Mouse (Mus musculus): ENCODE results near the gene Abhd5.
"Not testable (repeated sequence)": the region's sequence is repeated elsewhere in the genome, so short reads cannot be mapped to it uniquely, and the experiment has no call there.

Gene Abhd5

DNA sequence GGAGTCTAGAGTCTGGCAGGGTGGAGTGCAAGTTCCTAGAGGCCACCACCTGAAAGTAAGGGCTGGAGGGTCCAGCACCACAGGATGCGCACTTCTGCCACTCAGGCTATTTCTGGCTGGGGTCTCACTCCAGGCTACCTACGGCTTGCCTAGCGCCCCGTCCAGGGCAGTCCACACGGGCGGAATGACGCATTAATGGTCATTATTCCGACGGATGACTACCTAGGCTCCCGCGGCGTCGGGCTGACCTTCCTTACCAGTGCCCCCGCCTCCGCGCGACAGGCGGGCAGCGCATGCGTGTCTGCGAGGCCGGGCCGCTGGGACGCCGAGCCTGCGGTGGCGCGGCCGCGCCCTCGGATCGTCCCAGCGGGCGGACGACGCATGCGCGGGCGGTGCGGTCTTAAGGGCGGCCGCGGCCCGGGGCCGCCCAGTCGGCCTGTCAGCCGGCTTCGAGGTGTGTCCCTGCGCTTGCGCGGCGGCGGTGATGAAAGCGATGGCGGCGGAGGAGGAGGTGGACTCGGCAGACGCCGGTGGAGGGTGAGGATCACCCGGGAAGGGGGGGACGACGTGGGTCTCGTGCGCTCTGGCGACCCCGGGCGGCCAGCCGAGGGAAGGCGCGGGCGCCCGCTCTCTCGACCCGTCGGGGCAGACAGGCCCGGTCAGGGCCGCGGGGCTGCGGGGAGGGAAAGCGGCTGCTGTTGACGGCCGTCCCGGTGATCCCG, at the start of gene Abhd5:
Abhd5 (plus strand) TSS at position 306 of the 722 bp plus-strand sequence.
- DNase-seq (ENCODE audit: low spot score in 2 of 2): peak; percentile 97 to 99

DNA sequence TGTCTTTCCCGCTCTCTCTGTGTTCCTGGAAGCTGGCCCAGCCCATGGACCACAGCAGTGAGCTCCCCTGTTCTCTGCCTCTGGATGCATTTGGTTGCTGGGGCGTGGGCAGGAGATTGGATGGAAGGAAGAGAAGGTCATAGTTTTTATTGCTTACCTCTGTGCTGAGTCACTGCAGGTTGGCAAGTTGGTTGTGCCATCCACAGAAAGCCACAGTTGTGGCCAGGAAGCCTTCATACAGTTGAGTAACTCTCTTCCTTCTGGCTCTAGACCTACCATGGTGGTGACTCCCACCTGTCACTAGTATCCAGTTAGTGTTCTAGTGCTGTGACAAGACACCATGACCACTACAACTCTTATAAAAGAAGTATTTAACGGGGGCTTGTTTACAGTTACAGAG, 46.1 kb upstream of the Abhd5 start:
- no peak for DNase-seq (ENCODE audit: low spot score in 2 of 2)

DNA sequence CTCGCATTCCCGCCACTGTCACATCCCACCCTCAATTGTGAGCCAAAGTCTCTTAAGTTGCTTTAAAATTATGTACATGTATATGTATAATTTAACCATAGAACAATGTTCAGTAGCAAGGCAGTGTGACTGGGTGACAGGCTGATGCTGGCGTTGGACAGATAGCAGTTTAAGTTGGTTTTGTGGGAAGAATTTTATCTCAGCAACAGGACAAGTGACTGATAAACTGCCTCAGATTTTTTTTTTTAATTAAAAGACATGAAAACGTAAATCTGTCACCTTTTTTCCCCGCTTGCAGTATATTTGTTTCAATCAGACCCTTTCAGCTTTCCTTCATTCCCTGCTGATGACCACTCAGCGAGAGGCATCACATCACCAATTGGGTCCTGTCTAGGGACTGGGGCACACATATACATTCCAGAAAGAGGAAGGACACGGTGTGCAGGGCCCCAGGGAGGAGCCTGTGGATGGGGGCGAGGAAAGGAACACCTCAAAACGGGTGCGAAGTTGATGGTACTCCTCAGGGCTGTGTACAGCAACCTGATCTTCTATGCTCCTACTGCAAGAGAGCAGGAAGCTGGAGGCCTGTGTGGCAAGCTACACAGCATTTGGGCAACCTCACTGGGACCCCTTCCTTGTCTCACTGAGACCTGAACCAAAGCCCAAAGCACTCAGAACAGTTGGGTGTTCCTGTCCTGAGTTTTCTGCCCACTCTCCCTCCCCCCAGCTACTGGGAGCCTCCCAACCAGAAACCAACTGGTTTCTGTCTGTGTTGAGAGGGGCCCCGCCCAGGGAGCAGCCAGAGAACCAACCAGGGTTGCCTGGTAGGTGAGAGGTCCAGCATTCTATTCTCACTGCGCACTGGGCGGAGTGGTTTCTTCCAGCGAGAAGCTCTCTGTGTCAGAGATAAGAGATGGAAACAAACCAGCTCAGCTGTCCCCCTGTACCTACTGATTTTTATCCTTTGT, 42.1 kb upstream of the Abhd5 start:
- peak in 1 of 2 experiments; percentile 24 for DNase-seq (ENCODE audit: low spot score in 2 of 2)

DNA sequence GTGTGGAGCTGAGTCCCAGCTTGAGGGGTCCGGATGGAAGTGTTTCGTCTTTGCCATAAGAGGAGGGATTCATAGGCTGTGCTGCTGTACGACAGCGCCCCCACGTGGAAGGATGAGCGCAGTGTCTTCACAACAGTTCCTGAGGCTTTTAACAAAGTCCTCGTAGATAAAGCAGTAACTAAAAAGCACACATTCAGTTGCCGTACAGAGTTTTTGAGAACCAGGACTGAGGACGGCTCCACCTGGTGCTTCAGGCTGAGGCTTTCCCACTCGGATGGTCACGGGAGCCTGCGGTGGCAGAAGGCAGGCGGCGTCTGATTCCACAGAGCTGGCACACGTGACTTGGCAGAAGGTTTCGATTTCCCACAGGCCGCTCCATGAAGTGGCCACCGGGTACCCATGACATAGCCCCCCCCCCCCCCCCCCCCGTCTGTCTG, 40.8 kb upstream of the Abhd5 start:
- peak; percentile 70 to 86 for DNase-seq (ENCODE audit: low spot score in 2 of 2)

DNA sequence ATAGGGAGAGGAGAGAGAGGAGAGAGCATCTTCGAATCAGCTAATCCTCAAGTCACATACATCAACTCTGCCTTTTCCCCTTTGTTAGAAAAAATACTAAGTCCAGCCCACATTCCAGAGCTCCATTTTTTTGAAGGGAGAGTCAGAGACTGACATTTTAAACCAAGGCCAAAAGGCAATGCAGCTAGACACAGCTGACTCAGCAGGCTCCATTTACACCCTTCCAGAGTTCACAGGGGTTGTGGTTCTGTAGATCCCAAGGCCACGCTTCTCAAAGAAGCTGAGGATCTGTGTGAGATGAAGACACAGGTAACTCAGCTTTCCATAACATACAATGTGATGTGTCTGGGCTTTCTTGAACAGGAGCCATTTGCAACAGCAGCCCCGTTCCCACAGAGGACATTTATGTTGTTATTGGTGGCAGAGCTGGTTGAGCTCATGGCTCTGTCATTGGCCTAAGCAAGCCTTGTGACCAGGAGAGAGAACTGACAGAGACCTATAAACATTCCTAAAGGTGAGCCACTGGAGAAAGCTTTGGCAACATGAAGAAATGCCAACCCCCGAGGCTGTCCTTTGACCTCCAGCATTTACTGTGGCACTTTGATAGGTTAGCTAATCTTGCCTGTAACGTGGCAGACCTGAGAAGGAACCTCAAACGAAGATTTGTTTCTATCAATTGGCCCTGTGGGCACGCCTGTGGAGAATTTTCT, 40.2 kb upstream of the Abhd5 start:
- no peak for DNase-seq (ENCODE audit: low spot score in 2 of 2)

DNA sequence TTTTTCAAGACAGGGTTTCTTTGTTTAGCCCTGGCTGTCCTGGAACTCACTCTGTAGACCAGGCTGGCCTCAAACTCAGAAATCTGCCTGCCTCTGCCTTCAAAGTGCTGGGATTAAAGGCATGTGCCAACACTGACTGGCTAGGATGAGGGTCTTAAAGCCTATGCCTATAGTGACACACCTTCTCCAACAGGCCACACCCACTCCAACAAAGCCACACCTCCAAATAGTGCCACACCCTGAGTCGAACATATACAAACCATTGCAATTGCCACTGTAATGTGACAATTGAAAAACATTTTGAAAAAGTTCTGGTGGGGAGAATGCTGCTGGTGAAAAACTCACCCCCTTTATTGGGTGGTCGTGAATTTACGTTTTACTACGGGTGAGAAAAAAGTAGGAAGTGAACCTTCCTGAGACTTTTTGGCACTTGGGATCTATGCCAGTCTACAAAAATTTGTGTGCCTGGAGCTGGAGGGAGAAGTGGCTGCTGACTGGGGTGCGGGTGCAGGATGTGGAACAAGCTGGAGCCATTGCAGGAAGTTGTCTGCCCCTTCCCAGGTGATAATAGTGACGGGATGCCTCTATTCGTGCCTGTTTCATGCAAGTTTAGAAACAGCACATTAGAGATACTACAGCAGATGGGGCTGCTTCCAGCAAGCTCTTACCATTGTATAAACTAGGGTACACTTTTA, 39.0 kb upstream of the Abhd5 start:
- no peak for DNase-seq (ENCODE audit: low spot score in 2 of 2)

DNA sequence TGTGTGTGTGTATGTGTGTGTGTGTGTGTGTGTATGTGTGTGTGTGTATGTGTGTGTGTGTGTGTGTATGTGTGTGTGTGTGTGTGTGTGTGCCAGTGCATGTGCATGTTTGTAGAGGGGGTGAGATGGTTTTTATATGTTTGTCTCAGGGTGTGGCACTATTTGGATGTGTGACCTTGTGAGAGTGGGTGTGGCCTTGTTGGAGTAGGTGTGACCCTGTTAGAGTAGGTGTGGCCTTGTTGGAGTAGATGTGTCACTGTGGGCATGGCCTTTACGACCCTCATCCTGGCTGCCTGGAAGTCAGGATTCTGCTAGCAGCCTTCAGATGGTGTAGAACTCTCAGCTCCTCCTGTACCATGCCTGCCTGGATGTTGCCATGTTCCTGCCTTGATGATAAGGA, 38.3 kb upstream of the Abhd5 start:
- not testable (repeated sequence) for DNase-seq (ENCODE audit: low spot score in 2 of 2)

DNA sequence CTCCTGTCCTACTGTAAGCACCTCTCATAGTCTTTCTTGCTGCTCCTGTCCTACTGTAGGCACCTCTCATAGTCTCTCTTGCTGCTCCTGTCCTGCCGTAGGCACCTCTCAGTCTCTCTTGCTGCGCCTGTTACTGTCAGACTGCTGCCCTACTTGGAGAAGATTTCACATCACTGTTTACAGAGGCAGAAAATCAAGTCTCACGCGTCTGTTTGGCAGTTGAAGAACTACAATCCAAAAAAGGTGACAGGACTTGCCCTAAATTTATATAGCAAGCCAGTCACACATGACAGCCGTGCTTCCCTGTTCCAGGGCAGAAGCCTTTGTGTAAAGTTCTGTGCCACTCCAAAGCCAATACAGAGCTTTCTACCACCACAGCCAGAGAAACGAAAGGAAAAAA, 37.0 kb upstream of the Abhd5 start:
- no peak for DNase-seq (ENCODE audit: low spot score in 2 of 2)

DNA sequence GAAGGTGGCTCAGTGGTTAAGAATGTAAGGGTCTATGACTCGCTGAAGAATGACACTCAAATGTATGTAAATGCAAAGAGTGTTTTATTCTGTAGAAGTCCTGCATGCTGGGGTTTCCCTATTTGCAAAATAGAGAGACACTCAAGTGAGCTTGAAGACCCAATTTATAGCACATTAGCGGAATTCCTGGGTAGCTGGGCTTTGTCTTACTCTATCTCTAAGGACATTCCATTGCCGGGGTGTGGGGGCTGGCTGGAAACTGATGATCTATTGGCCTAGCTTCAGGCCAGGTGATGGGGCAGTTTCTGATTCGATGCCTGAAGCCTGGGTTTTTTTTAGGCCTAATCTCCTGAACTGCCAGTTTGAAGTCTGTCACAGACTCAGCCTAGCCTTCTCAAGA, 36.5 kb upstream of the Abhd5 start:
- no peak for DNase-seq (ENCODE audit: low spot score in 2 of 2)

DNA sequence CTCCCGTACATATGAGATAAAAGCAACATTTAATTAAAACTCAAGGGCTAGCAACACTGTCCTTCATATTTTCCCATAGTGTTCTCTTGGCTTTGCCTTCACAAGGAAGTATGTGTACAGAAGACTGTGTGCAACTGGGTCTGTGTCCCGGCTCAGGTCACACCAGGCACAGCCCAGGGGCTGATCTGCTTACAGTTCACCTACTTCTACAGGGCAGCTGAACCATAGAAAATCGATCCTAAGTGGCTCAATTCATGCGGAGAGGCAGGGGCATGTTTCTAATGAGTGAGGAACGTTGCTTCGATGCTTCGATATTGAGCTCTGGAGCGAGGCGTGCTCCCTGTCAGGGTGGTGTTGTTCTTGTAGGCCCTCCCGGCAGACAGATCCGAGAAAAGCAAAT, 35.9 kb upstream of the Abhd5 start:
- no peak for DNase-seq (ENCODE audit: low spot score in 2 of 2)

DNA sequence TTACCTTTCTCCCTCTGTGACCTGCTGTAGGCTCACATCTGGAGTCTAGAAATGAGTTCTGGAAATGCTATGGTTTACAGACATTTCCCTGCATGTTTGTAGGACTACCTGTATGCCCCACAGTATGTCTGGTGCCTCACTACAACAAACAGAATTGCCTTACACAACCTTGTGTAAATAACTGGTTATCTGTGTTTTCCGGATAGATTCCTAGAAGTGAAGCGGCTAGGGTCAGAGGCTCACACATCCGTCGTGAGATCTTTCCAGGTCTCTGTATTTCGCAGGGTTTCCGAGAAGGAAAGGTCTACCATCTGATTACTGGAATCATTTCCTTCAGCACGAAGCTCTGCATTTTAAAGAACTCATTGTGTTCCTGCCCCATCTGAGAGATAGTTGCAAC, 34.8 kb upstream of the Abhd5 start:
- DNase-seq (ENCODE audit: low spot score in 2 of 2): no peak

DNA sequence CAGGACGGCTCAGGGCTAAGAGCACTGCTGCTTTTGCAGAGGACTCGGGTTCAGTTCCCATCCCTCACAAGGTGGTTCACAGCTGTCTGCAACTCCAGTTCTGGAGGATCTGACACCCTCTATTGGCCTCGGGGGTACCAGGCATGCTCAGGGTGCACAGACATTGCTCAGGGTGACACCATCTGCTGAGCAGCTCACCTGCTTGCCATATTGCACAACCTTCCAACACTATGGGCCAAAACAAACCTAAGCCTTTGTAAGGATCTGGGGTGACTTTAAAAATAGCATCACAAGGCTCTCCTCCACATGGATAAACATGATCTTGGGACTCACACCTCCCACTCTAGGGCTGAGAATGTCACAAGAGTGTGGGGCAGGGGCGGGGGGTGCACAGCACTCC, 30.8 kb upstream of the Abhd5 start:
- no peak for DNase-seq (ENCODE audit: low spot score in 2 of 2)

DNA sequence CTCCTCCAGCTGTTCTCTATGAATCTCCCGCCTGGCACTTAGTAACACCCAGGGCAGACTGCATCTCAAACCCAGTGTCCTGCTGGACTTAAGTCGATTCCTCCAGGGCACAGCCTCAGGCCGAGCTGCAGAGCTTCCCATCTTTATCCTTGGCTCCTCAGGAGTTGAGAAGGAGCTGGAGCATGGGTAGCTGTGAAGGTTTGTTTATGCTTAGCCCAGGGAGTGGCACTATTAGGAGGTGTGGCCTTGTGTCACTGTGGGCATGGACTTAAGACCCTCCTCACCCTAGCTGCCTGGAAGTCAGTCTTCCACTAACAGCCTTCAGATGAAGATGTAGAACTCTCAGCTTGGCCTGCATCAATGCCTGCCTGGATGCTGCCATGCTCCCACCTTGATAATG, 29.1 kb upstream of the Abhd5 start:
- DNase-seq (ENCODE audit: low spot score in 2 of 2): no peak

DNA sequence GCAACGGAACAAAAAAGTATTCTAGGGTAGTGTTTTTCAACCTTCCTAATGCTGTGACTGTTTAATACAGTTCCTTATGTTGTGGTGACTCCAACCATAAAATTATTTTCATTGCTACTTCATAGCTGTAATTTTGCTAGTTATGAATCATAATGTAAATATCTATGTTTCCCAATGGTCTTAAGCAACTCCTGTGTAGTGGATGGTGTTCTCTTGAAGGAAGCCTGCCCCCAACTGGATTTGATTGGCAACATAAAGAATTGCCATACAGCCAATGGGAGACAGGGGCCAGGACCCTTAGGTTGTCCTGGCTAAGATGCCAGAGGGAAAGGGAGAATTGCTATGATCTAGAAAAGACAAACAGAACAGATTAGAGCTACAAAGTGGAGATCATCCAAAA, 25.4 kb upstream of the Abhd5 start:
- DNase-seq (ENCODE audit: low spot score in 2 of 2): no peak

DNA sequence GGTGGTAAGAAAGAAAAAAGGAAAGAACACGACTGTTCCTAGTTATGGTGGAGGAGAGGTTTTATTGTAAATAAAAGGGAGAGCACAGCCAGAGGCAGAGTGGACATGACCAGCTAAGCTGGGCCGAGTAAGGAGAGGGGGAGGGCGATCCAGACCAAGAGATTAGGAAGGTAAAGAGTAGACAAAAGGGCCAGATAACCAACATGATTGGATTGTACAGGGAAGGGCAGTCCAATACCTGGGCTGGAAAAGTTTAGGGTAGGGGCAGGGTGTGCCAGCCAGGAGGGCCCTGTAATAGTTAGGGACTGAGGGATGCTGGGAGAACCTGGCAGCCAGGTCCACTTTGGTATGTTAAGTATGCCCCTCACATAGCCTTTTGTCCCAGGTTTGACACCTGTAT, 23.2 kb upstream of the Abhd5 start:
- DNase-seq (ENCODE audit: low spot score in 2 of 2): no peak

DNA sequence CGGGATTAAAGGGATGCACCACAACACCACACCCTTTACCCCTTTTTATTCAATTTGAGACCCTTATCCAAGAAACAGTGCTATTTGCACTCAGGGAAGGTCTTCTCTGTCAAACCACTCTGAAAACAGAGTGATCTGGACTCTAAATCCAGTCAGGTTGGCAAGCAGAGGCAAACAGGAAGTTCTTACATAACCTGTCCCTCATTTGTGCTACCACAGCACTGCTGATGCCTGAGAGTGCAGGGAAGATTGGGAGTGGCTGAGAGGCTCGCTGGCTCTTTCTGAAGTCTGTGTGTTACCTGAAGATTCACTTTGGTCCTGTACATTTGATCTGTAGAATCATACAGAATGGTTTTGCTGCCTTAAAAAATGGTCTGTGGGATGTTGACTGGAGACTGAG, 14.7 kb upstream of the Abhd5 start:
- no peak for DNase-seq (ENCODE audit: low spot score in 2 of 2)

DNA sequence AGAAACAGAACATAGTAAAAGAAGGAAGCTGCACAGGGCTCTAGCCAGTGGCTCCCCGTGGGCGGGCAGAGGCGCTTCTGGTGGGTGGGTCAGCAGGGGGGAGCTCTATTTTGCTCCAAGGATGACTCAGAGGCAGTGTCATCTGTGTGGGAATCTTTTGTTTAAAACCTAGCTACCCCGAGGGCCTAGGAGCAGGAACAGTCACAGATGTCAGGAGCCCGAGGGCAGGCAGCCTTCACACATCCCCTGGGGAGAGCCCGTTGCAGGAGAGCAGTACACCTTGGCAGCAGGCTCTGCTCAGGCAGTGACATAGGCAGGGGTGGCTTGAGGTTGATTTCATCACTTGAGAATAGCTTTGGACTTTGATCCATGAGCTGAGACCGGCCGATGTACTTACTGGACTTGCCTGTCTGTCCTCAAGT, 13.9 kb upstream of the Abhd5 start:
- DNase-seq (ENCODE audit: low spot score in 2 of 2): no peak

DNA sequence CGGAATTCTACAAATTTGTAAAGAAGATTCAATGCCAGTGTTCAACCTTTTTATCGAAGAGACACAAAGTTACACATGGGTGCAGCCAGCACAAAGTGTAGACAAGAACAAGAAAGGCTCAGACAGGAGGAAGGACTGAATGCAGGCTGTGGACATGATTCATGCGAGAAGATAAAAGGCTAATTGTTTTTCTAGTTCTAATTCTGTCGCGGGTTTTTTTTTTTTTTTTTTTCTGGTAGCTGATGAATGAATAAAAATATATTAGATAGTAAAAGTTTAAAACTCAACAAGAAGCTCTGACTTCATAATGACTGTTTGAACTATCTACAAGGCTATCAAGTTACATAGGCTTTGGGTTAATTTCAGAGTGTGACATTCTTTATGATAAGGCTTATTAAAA, 11.4 kb upstream of the Abhd5 start:
- no peak for DNase-seq (ENCODE audit: low spot score in 2 of 2)

DNA sequence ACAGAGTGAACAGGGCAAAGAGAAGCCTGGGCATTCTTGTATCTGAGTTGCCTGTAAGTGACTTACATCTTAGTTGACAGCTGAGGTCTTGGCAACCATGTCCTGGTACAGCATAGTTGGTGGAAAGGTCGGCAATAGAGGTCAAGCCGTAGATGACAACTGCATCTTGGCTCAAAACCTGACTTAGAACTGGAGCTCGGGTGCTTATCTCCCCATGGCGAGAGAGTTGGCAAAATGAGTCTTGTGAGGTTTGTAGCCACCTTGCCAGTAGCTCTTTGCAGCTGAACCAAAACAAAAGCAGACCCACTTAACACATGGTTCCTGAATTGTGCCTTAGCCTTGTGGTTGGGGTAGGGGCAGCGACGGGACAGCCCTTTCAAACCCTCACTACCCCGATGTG, 8.0 kb upstream of the Abhd5 start:
- no peak for DNase-seq (ENCODE audit: low spot score in 2 of 2)

DNA sequence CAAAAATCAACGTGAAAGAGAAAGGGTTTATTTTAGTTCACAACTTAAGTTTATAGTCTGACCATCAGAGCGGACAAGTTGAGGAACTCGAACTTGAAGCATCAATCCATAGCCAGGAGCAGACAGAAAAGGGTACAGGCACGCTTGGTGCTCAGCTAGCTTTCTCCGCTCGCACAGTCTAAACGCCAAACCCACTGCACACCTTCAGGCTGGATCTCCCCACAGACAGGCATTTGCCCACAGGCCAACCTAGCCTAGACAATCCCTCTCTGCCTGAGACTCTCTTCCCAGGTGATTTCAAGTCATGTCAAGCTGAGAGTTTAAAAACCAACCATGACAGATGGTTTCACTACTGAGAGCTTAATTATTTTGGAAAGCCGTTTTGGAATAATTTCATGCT, 6.8 kb upstream of the Abhd5 start:
- no peak for DNase-seq (ENCODE audit: low spot score in 2 of 2)

DNA sequence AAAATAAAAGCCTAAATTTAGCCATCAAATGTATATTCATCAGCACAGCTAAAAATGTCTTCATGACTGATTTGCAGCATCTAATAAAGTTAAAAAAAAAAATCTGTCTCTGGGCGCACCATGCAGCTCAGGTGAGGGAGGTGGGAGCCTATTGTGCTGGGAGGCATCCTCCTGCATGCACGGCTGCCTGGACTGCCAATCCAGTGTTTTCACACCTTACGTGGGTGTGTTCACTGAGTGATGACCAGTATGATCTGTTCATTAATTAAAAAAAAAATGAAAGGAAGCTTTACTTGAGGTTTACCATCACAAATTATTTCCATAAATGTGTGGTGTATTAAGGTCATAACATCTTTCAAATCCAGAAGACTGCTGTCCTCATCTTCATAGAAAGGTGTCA, 6.1 kb upstream of the Abhd5 start:
- DNase-seq (ENCODE audit: low spot score in 2 of 2): no peak

DNA sequence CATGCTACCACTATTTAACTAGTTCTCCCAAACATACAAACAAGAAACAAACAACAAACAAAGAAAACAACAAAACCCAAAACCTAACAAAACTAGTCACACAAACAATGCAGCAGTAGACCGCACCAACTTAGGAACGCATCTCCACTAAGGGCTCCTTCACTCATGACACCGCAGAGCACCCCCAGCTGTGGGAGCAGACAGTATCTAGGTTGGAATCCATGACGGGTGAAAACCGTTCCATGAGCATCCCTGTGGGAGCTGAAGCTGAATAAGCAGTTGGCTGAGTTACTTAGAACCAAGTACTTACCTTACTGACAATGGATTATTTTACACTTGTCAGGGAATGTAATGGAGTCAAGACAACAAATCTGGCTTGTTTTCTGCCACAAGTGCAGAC, 5.3 kb upstream of the Abhd5 start:
- no peak for DNase-seq (ENCODE audit: low spot score in 2 of 2)

All from spleen, postnatal 10 days (tissue).